Mouse (Mus musculus) T-helper 2 cell (primary cell): ENCODE results near the gene BC004004.
"Not testable (repeated sequence)": the region's sequence is repeated elsewhere in the genome, so short reads cannot be mapped to it uniquely, and the experiment has no call there.

Source experiments
- in situ Hi-C: fragments of 300-600 bp; cut with MboI, MseI; formaldehyde crosslinking; loops from one replicate; pipeline ENCODE4 v1.15.1; 2025; ENCODE audit warnings: high pct_unique_total_duplicates

BC004004 gene

GRCm38 (mm10) chr17:29268682-29269348, at the start of gene BC004004:
BC004004 (plus strand) TSS chr17:29268788.
- in situ Hi-C loops: loop anchor here (10.0 kb wide), 1 partner anchor 1806 kb away; no protein-coding TSS in a partner anchor

GRCm38 (mm10) chr17:29220631-29221030, 48.0 kb upstream of the BC004004 start:
- in situ Hi-C loops: no loop called here

- in situ Hi-C loops: no loop called here
Observed at GRCm38 (mm10) chr17:29231109-29231508, 37.5 kb upstream of the BC004004 start.

GRCm38 (mm10) chr17:29236111-29236510, 32.5 kb upstream of the BC004004 start:
- in situ Hi-C loops: no loop called here

GRCm38 (mm10) chr17:29237267-29237771, 31.3 kb upstream of the BC004004 start:
- in situ Hi-C loops: no loop called here

GRCm38 (mm10) chr17:29237772-29238420, 30.7 kb upstream of the BC004004 start, which contains the start of gene Cpne5:
Cpne5 (minus strand) TSS chr17:29238167.
- in situ Hi-C loops: no loop called here

GRCm38 (mm10) chr17:29238421-29238945, 30.1 kb upstream of the BC004004 start:
- in situ Hi-C loops: no loop called here

GRCm38 (mm10) chr17:29244912-29245311, 23.7 kb upstream of the BC004004 start:
- in situ Hi-C loops: loop anchor here (5.0 kb wide), 2 partner anchors 68 to 198 kb away; no protein-coding TSS in a partner anchor

GRCm38 (mm10) chr17:29245725-29246124, 22.9 kb upstream of the BC004004 start:
- in situ Hi-C loops: loop anchor here (5.0 kb wide), 1 partner anchor 198 kb away; no protein-coding TSS in a partner anchor

- in situ Hi-C loops: loop anchor here (5.0 kb wide), 1 partner anchor 199 kb away; no protein-coding TSS in a partner anchor
Observed at GRCm38 (mm10) chr17:29246602-29247001, 22.0 kb upstream of the BC004004 start.

GRCm38 (mm10) chr17:29247881-29248280, 20.7 kb upstream of the BC004004 start:
- in situ Hi-C loops: loop anchor here (5.0 kb wide), 1 partner anchor 201 kb away; no protein-coding TSS in a partner anchor

GRCm38 (mm10) chr17:29249512-29249911, 19.1 kb upstream of the BC004004 start:
- in situ Hi-C loops: loop anchor here (5.0 kb wide), 1 partner anchor 202 kb away; no protein-coding TSS in a partner anchor

GRCm38 (mm10) chr17:29251006-29251405, 17.6 kb upstream of the BC004004 start:
- in situ Hi-C loops: not testable (repeated sequence)

GRCm38 (mm10) chr17:29251608-29252390, 16.8 kb upstream of the BC004004 start:
- in situ Hi-C loops: no loop called here

GRCm38 (mm10) chr17:29253236-29253635, 15.4 kb upstream of the BC004004 start:
- in situ Hi-C loops: no loop called here

GRCm38 (mm10) chr17:29253684-29254083, 14.9 kb upstream of the BC004004 start:
- in situ Hi-C loops: no loop called here

GRCm38 (mm10) chr17:29254784-29255183, 13.8 kb upstream of the BC004004 start:
- in situ Hi-C loops: loop anchor here (5.0 kb wide), 1 partner anchor 263 kb away; no protein-coding TSS in a partner anchor

GRCm38 (mm10) chr17:29256507-29256906, 12.1 kb upstream of the BC004004 start:
- in situ Hi-C loops: loop anchor here (5.0 kb wide), 1 partner anchor 261 kb away; no protein-coding TSS in a partner anchor

GRCm38 (mm10) chr17:29257001-29257511, 11.5 kb upstream of the BC004004 start:
- in situ Hi-C loops: loop anchor here (5.0 kb wide), 1 partner anchor 260 kb away; no protein-coding TSS in a partner anchor

- in situ Hi-C loops: loop anchor here (5.0 kb wide), 1 partner anchor 259 kb away; no protein-coding TSS in a partner anchor
Observed at GRCm38 (mm10) chr17:29258025-29258558, 10.5 kb upstream of the BC004004 start.
